In the genomic region with DNA sequence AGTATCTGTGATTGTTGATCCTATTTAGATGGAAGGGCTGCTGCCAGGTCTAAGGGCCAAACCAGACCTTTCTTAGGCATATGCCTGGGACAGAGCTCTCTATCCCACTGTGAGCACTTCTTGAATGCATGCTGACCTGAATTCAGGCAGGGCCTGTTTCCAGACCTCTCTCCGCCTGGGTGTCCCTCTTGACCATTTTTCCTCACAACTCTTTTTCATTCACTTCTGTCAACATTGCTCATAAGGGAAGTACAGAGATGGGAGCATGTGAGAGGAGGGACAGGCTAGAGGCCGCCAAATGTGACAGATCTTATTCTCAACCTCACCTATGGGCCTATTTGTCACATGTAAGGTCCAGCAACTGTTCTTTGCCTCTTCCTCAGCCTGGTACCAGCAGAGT, we compare ENCODE assay signal across 14 mouse cellular contexts.
"Had no signal": no experiment of that assay in that cellular context is flagged by ENCODE, and none has a peak within 500 bp of the region (broad histone marks: within the 10 kb centered on the region; RNA-seq: fewer than 3 reads in every experiment).

No protein-coding gene starts in this region.

- H3K27ac ChIP-seq: kidney, embryonic 15.5 days; limb, embryonic 10.5 days; limb, embryonic 13.5 days; liver, embryonic 13.5 days; macrophage; midbrain, embryonic 13.5 days had no signal

- H3K36me3 ChIP-seq: kidney, embryonic 15.5 days; limb, embryonic 10.5 days; limb, embryonic 13.5 days; liver, embryonic 13.5 days; midbrain, embryonic 13.5 days had no signal

- H3K9me3 ChIP-seq: kidney, embryonic 15.5 days; limb, embryonic 10.5 days; limb, embryonic 13.5 days; liver, embryonic 13.5 days; midbrain, embryonic 13.5 days had no signal

- H3K27me3 ChIP-seq: kidney, embryonic 15.5 days; limb, embryonic 13.5 days; liver, embryonic 13.5 days; midbrain, embryonic 13.5 days had no signal

- DNase-seq: kidney, adult 8-10 months; kidney, postnatal 10 days; kidney, postnatal 36 days; layer of hippocampus, adult 9-11 months; liver; liver, embryonic 13.5 days; lung, embryonic 14.5 days; thymus, adult 18-20 months; thymus, postnatal 36 days had no signal

- H3K4me3 ChIP-seq: kidney, embryonic 15.5 days; limb, embryonic 10.5 days; limb, embryonic 13.5 days; liver, embryonic 13.5 days; midbrain, embryonic 13.5 days had no signal
